Mouse (Mus musculus): Measurements from ENCODE around the gene Xpr1. TPM values are rescaled to one million over a fixed set of nuclear protein-coding genes. Genes with fewer than 3 reads are reported as not detected.

The Xpr1 gene
- total and polyA plus RNA-seq, 2 experiments from 2014 or later: 5.0 to 35.8 TPM

GRCm38 (mm10) chr1:155448932-155449331, 31.7 kb upstream of the Xpr1 start:
- DNase-seq (ENCODE audit: low spot score) (no peak), ATAC-seq (ENCODE audit: insufficient read depth, low read depth) (no peak)
- H3K4me3 ChIP-seq (ENCODE audit: low read depth, low read length): no peak overlapping the region
- H3K27ac ChIP-seq (ENCODE audit: low read depth): no peak overlapping the region
- 61% methylated on average over 2 of the region's 2 CpGs for WGBS
- TF ChIP-seq CTCF (IDR thresholded peaks at IDR 0.05; ENCODE audit: low read depth): no peak
- TF ChIP-seq EP300 (IDR thresholded peaks at IDR 0.05; ENCODE audit: low read depth): no peak
- H3K4me1 ChIP-seq (ENCODE audit: control insufficient read depth, insufficient read depth): no peaks in the 10 kb centered on the region
- H3K9ac ChIP-seq (replicated peaks; ENCODE audit: low read depth, low read length): no peak overlapping the region
- H3K27me3 ChIP-seq (ENCODE audit: control insufficient read depth, insufficient read depth, low read length): no peaks in the 10 kb centered on the region
- no peak overlapping the region for H3K4me2 ChIP-seq (ENCODE audit: low read depth, low read length)
- H3K36me3 ChIP-seq (replicated peaks; ENCODE audit: control insufficient read depth, insufficient read depth, low read length): no peaks in the 10 kb centered on the region
- no peaks in the 10 kb centered on the region for H3K9me3 ChIP-seq (replicated peaks; ENCODE audit: control insufficient read depth, low read length)

DNA sequence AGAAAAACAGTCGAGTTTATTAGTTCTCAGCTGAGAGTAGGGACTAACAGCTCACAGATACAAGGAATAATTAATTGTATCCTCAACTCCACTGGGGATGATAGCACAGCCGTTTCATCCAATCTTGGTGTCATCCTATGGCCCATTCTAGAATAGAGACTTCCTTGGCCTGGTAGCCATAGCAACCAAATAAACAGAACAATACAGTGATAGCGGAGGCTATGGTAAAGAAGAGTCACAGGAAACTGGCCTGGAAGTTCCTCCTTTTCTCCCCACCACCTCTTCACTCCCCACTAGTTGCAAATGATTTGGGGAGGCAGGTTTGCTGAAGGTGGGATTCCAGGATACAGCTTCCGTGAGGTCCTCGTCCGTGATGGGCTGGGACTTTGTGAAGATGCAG, 30.1 kb upstream of the Xpr1 start:
- no peak overlapping the region for H3K4me3 ChIP-seq (ENCODE audit: low read depth, low read length)
- H3K4me2 ChIP-seq (ENCODE audit: low read depth, low read length): no peak overlapping the region
- H3K27ac ChIP-seq (ENCODE audit: low read depth): no peak overlapping the region
- H3K4me1 ChIP-seq (ENCODE audit: control insufficient read depth, insufficient read depth): no peaks in the 10 kb centered on the region
- ATAC-seq (ENCODE audit: insufficient read depth, low read depth) (no peak), DNase-seq (ENCODE audit: low spot score) (no peak)
- H3K9ac ChIP-seq (replicated peaks; ENCODE audit: low read depth, low read length): no peak overlapping the region
- H3K36me3 ChIP-seq (replicated peaks; ENCODE audit: control insufficient read depth, insufficient read depth, low read length): no peaks in the 10 kb centered on the region
- no peaks in the 10 kb centered on the region for H3K27me3 ChIP-seq (ENCODE audit: control insufficient read depth, insufficient read depth, low read length)
- H3K9me3 ChIP-seq (replicated peaks; ENCODE audit: control insufficient read depth, low read length): no peaks in the 10 kb centered on the region
- TF ChIP-seq EP300 (IDR thresholded peaks at IDR 0.05; ENCODE audit: low read depth): no peak
- no peak for TF ChIP-seq CTCF (IDR thresholded peaks at IDR 0.05; ENCODE audit: low read depth)
- 58% methylated on average over 6 of the region's 6 CpGs for WGBS

DNA sequence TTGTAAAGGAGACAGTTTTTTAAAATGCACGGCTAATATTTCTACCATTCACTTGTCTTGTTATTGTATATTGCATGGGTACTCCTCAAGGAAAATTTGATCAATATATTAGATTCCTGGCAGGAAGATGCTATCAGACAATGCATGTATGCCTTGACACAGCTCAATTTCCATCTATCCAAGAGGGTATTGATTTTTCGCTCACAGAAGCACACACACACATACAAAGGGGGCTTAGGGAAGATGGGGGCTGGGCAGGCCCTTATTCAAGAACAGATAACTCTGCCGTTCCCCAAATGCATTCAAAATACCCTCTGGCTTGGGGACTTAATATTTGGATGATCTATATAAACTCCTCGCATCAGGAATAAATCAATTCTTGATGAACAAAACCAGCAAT, 25.9 kb upstream of the Xpr1 start:
- no peaks in the 10 kb centered on the region for H3K4me1 ChIP-seq (ENCODE audit: control insufficient read depth, insufficient read depth)
- H3K4me2 ChIP-seq (ENCODE audit: low read depth, low read length): no peak overlapping the region
- no peak for DNase-seq (ENCODE audit: low spot score)
- WGBS: 86% methylated on average over 4 of the region's 4 CpGs
- H3K27me3 ChIP-seq (ENCODE audit: control insufficient read depth, insufficient read depth, low read length): no peaks in the 10 kb centered on the region
- H3K27ac ChIP-seq (ENCODE audit: low read depth): no peak overlapping the region
- H3K4me3 ChIP-seq (ENCODE audit: low read depth, low read length): no peak overlapping the region
- H3K36me3 ChIP-seq (replicated peaks; ENCODE audit: control insufficient read depth, insufficient read depth, low read length): no peaks in the 10 kb centered on the region
- H3K9ac ChIP-seq (replicated peaks; ENCODE audit: low read depth, low read length): no peak overlapping the region
- H3K9me3 ChIP-seq (replicated peaks; ENCODE audit: control insufficient read depth, low read length): no peaks in the 10 kb centered on the region
- ATAC-seq (ENCODE audit: insufficient read depth, low read depth): no peak
- TF ChIP-seq EP300 (IDR thresholded peaks at IDR 0.05; ENCODE audit: low read depth) (no peak), CTCF (IDR thresholded peaks at IDR 0.05; ENCODE audit: low read depth) (no peak)

GRCm38 (mm10) chr1:155442521-155443001, 25.3 kb upstream of the Xpr1 start:
- H3K4me2 ChIP-seq (ENCODE audit: low read depth, low read length): no peak overlapping the region
- no peak overlapping the region for H3K9ac ChIP-seq (replicated peaks; ENCODE audit: low read depth, low read length)
- H3K27ac ChIP-seq (ENCODE audit: low read depth): no peak overlapping the region
- no peaks in the 10 kb centered on the region for H3K27me3 ChIP-seq (ENCODE audit: control insufficient read depth, insufficient read depth, low read length)
- H3K9me3 ChIP-seq (replicated peaks; ENCODE audit: control insufficient read depth, low read length): no peaks in the 10 kb centered on the region
- WGBS: 57% methylated on average over 13 of the region's 13 CpGs
- no peaks in the 10 kb centered on the region for H3K4me1 ChIP-seq (ENCODE audit: control insufficient read depth, insufficient read depth)
- TF ChIP-seq CTCF (IDR thresholded peaks at IDR 0.05; ENCODE audit: low read depth) (no peak), EP300 (IDR thresholded peaks at IDR 0.05; ENCODE audit: low read depth) (no peak)
- no peak for ATAC-seq (ENCODE audit: insufficient read depth, low read depth)
- DNase-seq (ENCODE audit: low spot score): no peak
- H3K4me3 ChIP-seq (ENCODE audit: low read depth, low read length): no peak overlapping the region
- no peaks in the 10 kb centered on the region for H3K36me3 ChIP-seq (replicated peaks; ENCODE audit: control insufficient read depth, insufficient read depth, low read length)

DNA sequence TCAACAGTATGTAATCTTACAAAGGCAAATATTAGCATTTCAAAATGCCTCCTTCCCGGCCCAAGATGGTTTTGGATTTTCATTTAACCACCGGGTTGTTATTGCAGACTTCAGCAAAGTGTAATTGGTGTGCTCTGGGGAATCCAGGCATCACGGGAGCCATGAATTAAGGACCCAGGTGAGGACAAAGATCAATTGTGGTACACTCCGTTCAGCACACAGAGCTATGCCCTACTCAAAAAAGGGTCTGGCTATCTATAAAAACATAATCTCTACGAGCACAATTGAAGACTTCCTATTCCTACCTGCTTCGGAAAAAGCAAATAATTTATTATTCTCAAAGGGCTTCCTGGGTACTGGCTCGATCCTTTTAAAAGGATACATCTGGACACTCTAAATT, 22.3 kb upstream of the Xpr1 start:
- no peak overlapping the region for H3K4me3 ChIP-seq (ENCODE audit: low read depth, low read length)
- H3K27me3 ChIP-seq (ENCODE audit: control insufficient read depth, insufficient read depth, low read length): no peaks in the 10 kb centered on the region
- H3K36me3 ChIP-seq (replicated peaks; ENCODE audit: control insufficient read depth, insufficient read depth, low read length): no peaks in the 10 kb centered on the region
- DNase-seq (ENCODE audit: low spot score) (no peak), ATAC-seq (ENCODE audit: insufficient read depth, low read depth) (no peak)
- TF ChIP-seq CTCF (IDR thresholded peaks at IDR 0.05; ENCODE audit: low read depth) (no peak), EP300 (IDR thresholded peaks at IDR 0.05; ENCODE audit: low read depth) (no peak)
- H3K9ac ChIP-seq (replicated peaks; ENCODE audit: low read depth, low read length): no peak overlapping the region
- WGBS: 64% methylated on average over 7 of the region's 7 CpGs
- no peak overlapping the region for H3K4me2 ChIP-seq (ENCODE audit: low read depth, low read length)
- no peak overlapping the region for H3K27ac ChIP-seq (ENCODE audit: low read depth)
- no peaks in the 10 kb centered on the region for H3K9me3 ChIP-seq (replicated peaks; ENCODE audit: control insufficient read depth, low read length)
- H3K4me1 ChIP-seq (ENCODE audit: control insufficient read depth, insufficient read depth): no peaks in the 10 kb centered on the region

DNA sequence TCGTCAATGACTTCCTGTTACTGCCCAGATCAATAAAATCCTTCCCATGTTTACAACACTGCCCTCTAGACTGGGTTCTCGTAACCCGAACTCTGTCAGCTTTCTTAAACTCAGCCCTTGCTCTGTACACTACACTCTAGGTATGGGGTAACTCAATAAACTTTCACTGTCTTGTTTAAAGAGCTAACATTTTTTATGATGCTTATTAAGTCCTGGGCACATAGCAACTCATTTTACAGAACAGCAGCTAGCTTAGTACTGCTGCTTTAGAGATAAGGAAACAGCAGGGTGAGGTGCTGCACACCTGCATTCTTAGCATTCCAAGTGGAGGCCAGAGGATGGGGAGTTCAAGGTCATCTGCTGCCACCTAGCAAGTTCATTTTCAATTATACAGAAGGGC, 21.3 kb upstream of the Xpr1 start:
- Histone ChIP-seq H3K27ac (ENCODE audit: low read depth) (no peak overlapping the region), H3K36me3 (replicated peaks; ENCODE audit: control insufficient read depth, insufficient read depth, low read length) (no peaks in the 10 kb centered on the region), H3K4me2 (ENCODE audit: low read depth, low read length) (no peak overlapping the region), H3K4me3 (ENCODE audit: low read depth, low read length) (no peak overlapping the region), H3K9ac (replicated peaks; ENCODE audit: low read depth, low read length) (no peak overlapping the region), H3K9me3 (replicated peaks; ENCODE audit: control insufficient read depth, low read length) (no peaks in the 10 kb centered on the region), H3K27me3 (ENCODE audit: control insufficient read depth, insufficient read depth, low read length) (no peaks in the 10 kb centered on the region), H3K4me1 (ENCODE audit: control insufficient read depth, insufficient read depth) (no peaks in the 10 kb centered on the region)
- no peak for ATAC-seq (ENCODE audit: insufficient read depth, low read depth)
- WGBS: 62% methylated on average over 3 of the region's 3 CpGs
- DNase-seq (ENCODE audit: low spot score): no peak
- TF ChIP-seq EP300 (IDR thresholded peaks at IDR 0.05; ENCODE audit: low read depth) (no peak), CTCF (IDR thresholded peaks at IDR 0.05; ENCODE audit: low read depth) (no peak)

All from heart, postnatal 0 days (tissue).